Comparison of ENCODE assay signal across 25 mouse cellular contexts in the genomic region with DNA sequence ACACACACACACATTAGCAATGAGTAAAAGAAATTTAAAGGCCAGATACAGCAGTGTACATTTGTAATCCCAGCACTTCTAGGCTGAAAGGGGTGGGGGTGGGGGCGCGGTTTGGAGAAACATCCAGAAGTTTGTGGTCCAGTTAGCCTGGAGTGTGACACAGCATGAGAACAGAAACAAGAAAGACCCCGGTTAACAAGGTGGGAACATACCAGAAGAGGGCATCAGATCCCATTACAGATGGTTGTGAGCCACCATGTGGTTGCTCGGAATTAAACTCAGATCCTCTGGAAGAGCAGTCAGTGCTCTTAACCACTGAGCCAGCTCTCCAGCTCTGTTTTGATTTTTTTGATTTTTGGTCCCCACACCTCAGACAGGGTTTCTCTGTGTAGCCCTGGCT. TPM values are rescaled to one million over a fixed set of nuclear protein-coding genes. Genes with fewer than 3 reads are reported as not detected.
DNase-seq lines count a peak whose midpoint lies in the region; ATAC-seq and TF ChIP-seq lines count a peak whose summit lies in the region.
"Had no signal": no experiment of that assay in that cellular context is flagged by ENCODE, and none has a peak within 500 bp of the region (broad histone marks: within the 10 kb centered on the region; RNA-seq: fewer than 3 reads in every experiment).

No protein-coding gene starts in this region.

- H3K9me3 ChIP-seq in intestine, postnatal 0 days (ENCODE audit: control insufficient read depth): no peaks in the 10 kb centered on the region
- H3K9me3 ChIP-seq in intestine, embryonic 16.5 days (ENCODE audit: control insufficient read depth, low read length): no peaks in the 10 kb centered on the region
- no peaks in the 10 kb centered on the region for H3K9me3 ChIP-seq in midbrain, postnatal 0 days (ENCODE audit: low read length)
- H3K9me3 ChIP-seq in midbrain, embryonic 13.5 days: no peaks in the 10 kb centered on the region
- H3K9me3 ChIP-seq: embryonic facial prominence, embryonic 15.5 days; forebrain, embryonic 15.5 days; G1E; hindbrain, embryonic 15.5 days had no signal

- H3K9ac ChIP-seq in intestine, postnatal 0 days (ENCODE audit: low read depth, low read length): no peak overlapping the region
- H3K9ac ChIP-seq in intestine, embryonic 16.5 days (ENCODE audit: low read depth, low read length): no peak overlapping the region
- H3K9ac ChIP-seq in midbrain, postnatal 0 days (replicated peaks; ENCODE audit: low read length, poor library complexity, severe bottlenecking): no peak overlapping the region
- H3K9ac ChIP-seq in midbrain, embryonic 13.5 days (replicated peaks): no peak overlapping the region
- H3K9ac ChIP-seq: embryonic facial prominence, embryonic 15.5 days; forebrain, embryonic 15.5 days; hindbrain, embryonic 15.5 days had no signal

- WGBS in intestine, postnatal 0 days: 54% methylated on average over 4 of the region's 4 CpGs
- WGBS in intestine, embryonic 16.5 days: 46% methylated on average over 4 of the region's 4 CpGs
- WGBS in midbrain, postnatal 0 days: 39% methylated on average over 4 of the region's 4 CpGs
- WGBS in midbrain, embryonic 13.5 days: 44% methylated on average over 4 of the region's 4 CpGs

- no peak overlapping the region for H3K4me2 ChIP-seq in intestine, postnatal 0 days (replicated peaks; ENCODE audit: low read depth)
- H3K4me2 ChIP-seq in intestine, embryonic 16.5 days (ENCODE audit: low read depth, low read length): no peak overlapping the region
- H3K4me2 ChIP-seq in midbrain, postnatal 0 days (ENCODE audit: low read depth, low read length, poor library complexity, severe bottlenecking): no peak overlapping the region
- no peak overlapping the region for H3K4me2 ChIP-seq in midbrain, embryonic 13.5 days (replicated peaks)
- H3K4me2 ChIP-seq: embryonic facial prominence, embryonic 15.5 days; forebrain, embryonic 15.5 days; heart, embryonic 11.5 days; hindbrain, embryonic 15.5 days had no signal

- peak; percentile 35; the same call in 1 of the 2 replicates for TF ChIP-seq CTCF in intestine, postnatal 0 days (IDR thresholded peaks at IDR 0.05; ENCODE audit: low read depth)
- TF ChIP-seq CTCF in midbrain, postnatal 0 days (IDR thresholded peaks at IDR 0.05): peak; percentile 40

- no peaks in the 10 kb centered on the region for H3K36me3 ChIP-seq in intestine, postnatal 0 days (ENCODE audit: control insufficient read depth, insufficient read depth)
- no peaks in the 10 kb centered on the region for H3K36me3 ChIP-seq in intestine, embryonic 16.5 days (ENCODE audit: control insufficient read depth, insufficient read depth, low read length)
- no peaks in the 10 kb centered on the region for H3K36me3 ChIP-seq in midbrain, postnatal 0 days (ENCODE audit: insufficient read depth, low read length)
- no peaks in the 10 kb centered on the region for H3K36me3 ChIP-seq in midbrain, embryonic 13.5 days
- H3K36me3 ChIP-seq: embryonic facial prominence, embryonic 15.5 days; forebrain, embryonic 10.5 days; forebrain, embryonic 15.5 days; G1E; hindbrain, embryonic 15.5 days had no signal

- no peak overlapping the region for H3K27ac ChIP-seq in intestine, postnatal 0 days (ENCODE audit: low read depth, low read length)
- H3K27ac ChIP-seq in intestine, embryonic 16.5 days (ENCODE audit: low read length): no peak overlapping the region
- no peak overlapping the region for H3K27ac ChIP-seq in midbrain, postnatal 0 days (ENCODE audit: low read depth, low read length)
- no peak overlapping the region for H3K27ac ChIP-seq in midbrain, embryonic 13.5 days
- H3K27ac ChIP-seq: embryonic facial prominence, embryonic 15.5 days; forebrain, embryonic 10.5 days; forebrain, embryonic 15.5 days; heart, adult 2 months; hindbrain, embryonic 15.5 days had no signal

- DNase-seq in midbrain, postnatal 0 days (ENCODE audit: low spot score): no peak
- peak; percentile 53 for DNase-seq in NIH3T3 (ENCODE audit: low read depth)
- DNase-seq in spleen, adult 12 weeks (ENCODE audit: low spot score): no peak
- DNase-seq: adrenal gland, adult 8-10 months; adrenal gland, postnatal 36 days; cerebellum, adult 2 months; cerebellum, postnatal 10 days; embryo, embryonic 11 days; gastrocnemius, postnatal 14 days; heart, adult 2 months had no signal

- ATAC-seq in intestine, postnatal 0 days: no peak
- ATAC-seq in intestine, embryonic 16.5 days: no peak
- no peak for ATAC-seq in midbrain, postnatal 0 days (ENCODE audit: low FRiP score)
- no peak for ATAC-seq in midbrain, embryonic 13.5 days
- no peak for ATAC-seq in activated CD4-positive, CD25-positive, alpha-beta regulatory T cell, adult 4 months
- ATAC-seq: forebrain, embryonic 15.5 days; inflammation-experienced regulatory T-cells, adult 6 months had no signal

- H3K4me3 ChIP-seq in intestine, postnatal 0 days (ENCODE audit: low read depth, low read length): no peak overlapping the region
- no peak overlapping the region for H3K4me3 ChIP-seq in intestine, embryonic 16.5 days (ENCODE audit: low read length)
- H3K4me3 ChIP-seq in midbrain, postnatal 0 days (ENCODE audit: low read depth, low read length): no peak overlapping the region
- H3K4me3 ChIP-seq in midbrain, embryonic 13.5 days (replicated peaks): no peak overlapping the region
- H3K4me3 ChIP-seq: embryonic facial prominence, embryonic 15.5 days; erythroblast, embryonic 14.5 days; forebrain, embryonic 10.5 days; forebrain, embryonic 15.5 days; heart, adult 2 months; hindbrain, embryonic 15.5 days had no signal

- no peaks in the 10 kb centered on the region for H3K4me1 ChIP-seq in intestine, postnatal 0 days (replicated peaks; ENCODE audit: control insufficient read depth, insufficient read depth, low read length)
- peaks cover 17% of the 10 kb centered on the region for H3K4me1 ChIP-seq in intestine, embryonic 16.5 days (ENCODE audit: control insufficient read depth, insufficient read depth, low read length)
- peaks cover 5% of the 10 kb centered on the region; the same call in 1 of the 2 replicates for H3K4me1 ChIP-seq in midbrain, postnatal 0 days (ENCODE audit: insufficient read depth, low read length)
- peaks cover 14% of the 10 kb centered on the region for H3K4me1 ChIP-seq in midbrain, embryonic 13.5 days (replicated peaks)

- no peaks in the 10 kb centered on the region for H3K27me3 ChIP-seq in intestine, postnatal 0 days (replicated peaks; ENCODE audit: control insufficient read depth, insufficient read depth, low read length)
- no peaks in the 10 kb centered on the region for H3K27me3 ChIP-seq in intestine, embryonic 16.5 days (replicated peaks; ENCODE audit: control insufficient read depth, insufficient read depth, low read length)
- H3K27me3 ChIP-seq in midbrain, postnatal 0 days (ENCODE audit: insufficient read depth, low read length): no peaks in the 10 kb centered on the region
- peaks cover under 1% of the 10 kb centered on the region; the same call in 1 of the 2 replicates for H3K27me3 ChIP-seq in midbrain, embryonic 13.5 days
- H3K27me3 ChIP-seq: forebrain, embryonic 15.5 days; hindbrain, embryonic 15.5 days had no signal

RNA-seq across cellular contexts. Expression of gene Upk3bl, which starts 1.8 kb away (rescaled TPM):
- polyA plus RNA-seq in intestine, postnatal 0 days (2015; fragmentation: Nextera tagmentation; extraction: Ambion mirVana): 0.39 TPM in 1 of 2 replicates, not detected in the other
- polyA plus RNA-seq in intestine, embryonic 16.5 days (2015; fragmentation: Nextera tagmentation; extraction: Ambion mirVana): 0.82 and 2.3 TPM in 2 replicates
- total RNA-seq in midbrain, postnatal 0 days (2014; rRNA removed): not detected in 2 replicates
- polyA plus RNA-seq in midbrain, postnatal 0 days (2015; fragmentation: Nextera tagmentation; extraction: Ambion mirVana): not detected in 2 replicates
- not detected in 2 replicates for polyA plus RNA-seq in midbrain, embryonic 13.5 days (2015; fragmentation: Nextera tagmentation; extraction: Ambion mirVana)
- polyA plus RNA-seq in activated CD4-positive, CD25-positive, alpha-beta regulatory T cell, adult 4 months (2017; shearing (Covaris generic)): not detected
- total RNA-seq: adrenal gland, postnatal 36 days; common myeloid progenitor, adult 5-6 weeks; G1E; heart, adult 2 months; heart, postnatal 25 days had no signal
- polyA plus RNA-seq: erythroblast, embryonic 14.5 days; forebrain, embryonic 15.5 days; G1E; heart, adult 2 months; inflammation-experienced regulatory T-cells, adult 6 months had no signal

RNA-seq across cellular contexts. Expression of gene Upk3b, which starts 17.8 kb away (rescaled TPM):
- 18.3 and 21.3 TPM in 2 replicates for polyA plus RNA-seq in intestine, postnatal 0 days (2015; fragmentation: Nextera tagmentation; extraction: Ambion mirVana)
- polyA plus RNA-seq in intestine, embryonic 16.5 days (2015; fragmentation: Nextera tagmentation; extraction: Ambion mirVana): 44.4 and 47.8 TPM in 2 replicates
- not detected in 2 replicates for total RNA-seq in midbrain, postnatal 0 days (2014; rRNA removed)
- polyA plus RNA-seq in midbrain, postnatal 0 days (2015; fragmentation: Nextera tagmentation; extraction: Ambion mirVana): not detected in 2 replicates
- polyA plus RNA-seq in midbrain, embryonic 13.5 days (2015; fragmentation: Nextera tagmentation; extraction: Ambion mirVana): 0.05 TPM in 1 of 2 replicates, not detected in the other
- not detected for polyA plus RNA-seq in activated CD4-positive, CD25-positive, alpha-beta regulatory T cell, adult 4 months (2017; shearing (Covaris generic))
- total RNA-seq: common myeloid progenitor, adult 5-6 weeks; gastrocnemius, postnatal 14 days had no signal
- polyA plus RNA-seq: cerebellum, adult 2 months; erythroblast, embryonic 14.5 days; forebrain, embryonic 10.5 days; forebrain, embryonic 15.5 days; frontal cortex, adult 2 months; G1E; hindbrain, embryonic 15.5 days had no signal

RNA-seq across cellular contexts. Expression of gene Rasa4, which starts 27.7 kb away (rescaled TPM):
- polyA plus RNA-seq in intestine, postnatal 0 days (2015; fragmentation: Nextera tagmentation; extraction: Ambion mirVana): 8.1 and 8.7 TPM in 2 replicates
- polyA plus RNA-seq in intestine, embryonic 16.5 days (2015; fragmentation: Nextera tagmentation; extraction: Ambion mirVana): 16.6 and 18.5 TPM in 2 replicates
- 30.6 and 31.3 TPM in 2 replicates for total RNA-seq in midbrain, postnatal 0 days (2014; rRNA removed)
- 26.8 and 29.6 TPM in 2 replicates for polyA plus RNA-seq in midbrain, postnatal 0 days (2015; fragmentation: Nextera tagmentation; extraction: Ambion mirVana)
- 13.7 and 16.4 TPM in 2 replicates for polyA plus RNA-seq in midbrain, embryonic 13.5 days (2015; fragmentation: Nextera tagmentation; extraction: Ambion mirVana)
- polyA plus RNA-seq in activated CD4-positive, CD25-positive, alpha-beta regulatory T cell, adult 4 months (2017; shearing (Covaris generic)): 1 to 10 TPM; 1.8 to 2.2 TPM

Comparison
In these comparisons a context has a peak if more than half of its experiments do, and no peak if none do; other contexts are left out.
1. RNA of gene Upk3b, which starts 17.8 kb away (polyA plus RNA-seq): 44.4 to 47.8 TPM in intestine, embryonic 16.5 days and 18.3 to 21.3 TPM in intestine, postnatal 0 days; not detected in activated CD4-positive, CD25-positive, alpha-beta regulatory T cell, adult 4 months, not detected in midbrain, postnatal 0 days and 0.05 TPM in midbrain, embryonic 13.5 days; every median in the first group is over 10 times any median in the second.